22 mouse cellular contexts compared by ENCODE assay signal in genomic region chr14:78852401-78853246, GRCm38 (mm10). TPM values are rescaled to one million over a fixed set of nuclear protein-coding genes. Genes with fewer than 3 reads are reported as not detected.
DNase-seq lines count a peak whose midpoint lies in the region; ATAC-seq and TF ChIP-seq lines count a peak whose summit lies in the region.
"Had no signal": no experiment of that assay in that cellular context is flagged by ENCODE, and none has a peak within 500 bp of the region (broad histone marks: within the 10 kb centered on the region; RNA-seq: fewer than 3 reads in every experiment).

No protein-coding gene starts in this region.

- no peak overlapping the region for H3K9ac ChIP-seq in heart, adult 2 months (ENCODE audit: low read depth, low read length)
- no peak overlapping the region for H3K9ac ChIP-seq in kidney, embryonic 15.5 days
- no peak overlapping the region for H3K9ac ChIP-seq in liver, embryonic 15.5 days
- H3K9ac ChIP-seq: embryonic facial prominence, embryonic 13.5 days; heart, embryonic 13.5 days; hindbrain, embryonic 13.5 days; intestine, embryonic 15.5 days; neural tube, embryonic 13.5 days had no signal

- 57% methylated on average over 5 of the region's 5 CpGs for WGBS in heart, adult 2 months
- WGBS in kidney, embryonic 15.5 days: 90% methylated on average over 5 of the region's 5 CpGs
- 64% methylated on average over 5 of the region's 5 CpGs for WGBS in liver, embryonic 15.5 days (ENCODE audit: insufficient replicate concordance)
- 68% methylated on average over 5 of the region's 5 CpGs for WGBS in small intestine, adult 2 months

- H3K9me3 ChIP-seq in kidney, embryonic 15.5 days (replicated peaks): no peaks in the 10 kb centered on the region
- no peaks in the 10 kb centered on the region for H3K9me3 ChIP-seq in liver, embryonic 15.5 days (replicated peaks)
- H3K9me3 ChIP-seq: embryonic facial prominence, embryonic 13.5 days; heart, embryonic 13.5 days; hindbrain, embryonic 13.5 days; intestine, embryonic 15.5 days; midbrain, embryonic 10.5 days; neural tube, embryonic 13.5 days had no signal

- H3K27ac ChIP-seq in heart, adult 2 months: peak overlapping the region; percentile 30
- no peak overlapping the region for H3K27ac ChIP-seq in kidney, embryonic 15.5 days
- no peak overlapping the region; the same call in 1 of the 2 replicates for H3K27ac ChIP-seq in liver, embryonic 15.5 days (replicated peaks)
- H3K27ac ChIP-seq in small intestine, adult 2 months (ENCODE audit: insufficient read depth, low read depth, low read length): peak overlapping the region; percentile 53; the same call in 1 of the 2 replicates
- H3K27ac ChIP-seq: embryonic facial prominence, embryonic 13.5 days; heart, embryonic 13.5 days; hindbrain, embryonic 13.5 days; intestine, embryonic 15.5 days; left cerebral cortex, adult 2 months; midbrain, embryonic 10.5 days; neural tube, embryonic 13.5 days had no signal

- no peak for ATAC-seq in kidney, embryonic 15.5 days (replicated peaks; ENCODE audit: low FRiP score)
- ATAC-seq in liver, embryonic 15.5 days (ENCODE audit: insufficient read depth): peak; percentile 10; the same call in 1 of the 2 replicates
- ATAC-seq: intestine, embryonic 15.5 days had no signal

- H3K4me3 ChIP-seq in heart, adult 2 months: no peak overlapping the region
- H3K4me3 ChIP-seq in kidney, embryonic 15.5 days (replicated peaks): no peak overlapping the region
- H3K4me3 ChIP-seq in liver, embryonic 15.5 days (replicated peaks): no peak overlapping the region
- no peak overlapping the region for H3K4me3 ChIP-seq in small intestine, adult 2 months (ENCODE audit: low read depth, low read length)
- H3K4me3 ChIP-seq: embryonic facial prominence, embryonic 13.5 days; heart, embryonic 13.5 days; hindbrain, embryonic 13.5 days; intestine, embryonic 15.5 days; left cerebral cortex, adult 2 months; midbrain, embryonic 10.5 days; neural tube, embryonic 13.5 days had no signal

- TF ChIP-seq CTCF in heart, adult 2 months (IDR thresholded peaks at IDR 0.05): no peak
- no peak for TF ChIP-seq CTCF in small intestine, adult 2 months (IDR thresholded peaks at IDR 0.05; ENCODE audit: extremely low read depth, insufficient read length, insufficient replicate concordance, low read depth, low read length)

- H3K27me3 ChIP-seq in heart, adult 2 months (ENCODE audit: control insufficient read depth, insufficient read depth, low read length): no peaks in the 10 kb centered on the region
- no peaks in the 10 kb centered on the region for H3K27me3 ChIP-seq in kidney, embryonic 15.5 days
- no peaks in the 10 kb centered on the region for H3K27me3 ChIP-seq in liver, embryonic 15.5 days
- H3K27me3 ChIP-seq in small intestine, adult 2 months (ENCODE audit: control insufficient read depth, insufficient read depth, low read length): no peaks in the 10 kb centered on the region
- H3K27me3 ChIP-seq: embryonic facial prominence, embryonic 13.5 days; heart, embryonic 13.5 days; hindbrain, embryonic 13.5 days; intestine, embryonic 15.5 days; neural tube, embryonic 13.5 days had no signal

- H3K4me2 ChIP-seq in kidney, embryonic 15.5 days: no peak overlapping the region
- H3K4me2 ChIP-seq in liver, embryonic 15.5 days: no peak overlapping the region
- H3K4me2 ChIP-seq: embryonic facial prominence, embryonic 13.5 days; heart, embryonic 13.5 days; hindbrain, embryonic 13.5 days; intestine, embryonic 15.5 days; neural tube, embryonic 13.5 days had no signal

- intact Hi-C loops in heart, adult 2 months (cut with DNase I): loop anchor here (10.0 kb wide), 2 partner anchors 52 to 252 kb away; no protein-coding TSS in a partner anchor
- intact Hi-C loops in gastrocnemius, postnatal 14 days (cut with DNase I; ENCODE audit: low total_unique reads): no loop called here

- no peak for TF ChIP-seq EP300 in heart, adult 2 months (IDR thresholded peaks at IDR 0.05; ENCODE audit: insufficient read depth, low read depth, low read length)

- TF ChIP-seq POLR2A in heart, adult 2 months (IDR thresholded peaks at IDR 0.05; ENCODE audit: insufficient read depth, low read depth, low read length): no peak
- no peak for TF ChIP-seq POLR2A in small intestine, adult 2 months (IDR thresholded peaks at IDR 0.05; ENCODE audit: low read depth, low read length)

- H3K4me1 ChIP-seq in heart, adult 2 months (ENCODE audit: control insufficient read depth, insufficient read depth, low read length): peaks cover 6% of the 10 kb centered on the region
- peaks cover 27% of the 10 kb centered on the region for H3K4me1 ChIP-seq in kidney, embryonic 15.5 days
- peaks cover 29% of the 10 kb centered on the region for H3K4me1 ChIP-seq in liver, embryonic 15.5 days (replicated peaks)
- peaks cover 12% of the 10 kb centered on the region; the same call in 1 of the 2 replicates for H3K4me1 ChIP-seq in small intestine, adult 2 months (ENCODE audit: control insufficient read depth, insufficient read depth, insufficient read length, low read length)

- peaks cover 2% of the 10 kb centered on the region; the same call in 1 of the 2 replicates for H3K79me2 ChIP-seq in heart, adult 2 months (replicated peaks; ENCODE audit: control insufficient read depth, insufficient read depth, low read length)

- no peak for DNase-seq in heart, adult 2 months
- DNase-seq in heart, postnatal 4 days: no peak
- DNase-seq in kidney, adult 9 months: peak; percentile 92
- no peak for DNase-seq in liver
- no peak for DNase-seq in gastrocnemius, postnatal 14 days
- DNase-seq: adrenal gland, postnatal 36 days; B cell, adult 2 months; cerebellum, adult 9-11 months; gastrocnemius, postnatal 25 days; lung, adult 2 months; lung, postnatal 4 days; thymus, postnatal 36 days had no signal

- peaks cover 4% of the 10 kb centered on the region for H3K36me3 ChIP-seq in heart, adult 2 months (ENCODE audit: control insufficient read depth, insufficient read depth, low read length)
- no peaks in the 10 kb centered on the region for H3K36me3 ChIP-seq in kidney, embryonic 15.5 days
- no peaks in the 10 kb centered on the region for H3K36me3 ChIP-seq in liver, embryonic 15.5 days (replicated peaks)
- H3K36me3 ChIP-seq in small intestine, adult 2 months (ENCODE audit: control insufficient read depth, insufficient read depth, low read length): no peaks in the 10 kb centered on the region
- H3K36me3 ChIP-seq: embryonic facial prominence, embryonic 13.5 days; heart, embryonic 13.5 days; hindbrain, embryonic 13.5 days; intestine, embryonic 15.5 days; midbrain, embryonic 10.5 days; neural tube, embryonic 13.5 days had no signal

RNA-seq across cellular contexts. Expression of gene Vwa8, which starts 3.8 kb away (rescaled TPM):
- 100 to 1,000 TPM; 150 to 177 TPM for total RNA-seq in heart, adult 2 months (2021)
- polyA plus RNA-seq in heart, adult 2 months (2012; rRNA removed): 58.8 and 95.8 TPM in 2 replicates
- 100 to 1,000 TPM; 129 to 144 TPM for total RNA-seq in heart, postnatal 4 days (2021)
- polyA plus RNA-seq in kidney, embryonic 15.5 days (2015; fragmentation: Nextera tagmentation; extraction: Ambion mirVana): 13.3 and 14.6 TPM in 2 replicates
- polyA plus RNA-seq in liver, embryonic 15.5 days (2015; fragmentation: Nextera tagmentation; extraction: Ambion mirVana): 7.9 and 8.2 TPM in 2 replicates
- polyA plus RNA-seq in small intestine, adult 2 months (2012; rRNA removed): 8.6 and 11.2 TPM in 2 replicates
- 10 to 100 TPM; 54.5 to 69.9 TPM for total RNA-seq in gastrocnemius, postnatal 14 days (2021)

Comparison
In these comparisons a context has a peak if more than half of its experiments do, and no peak if none do; other contexts are left out.
1. H3K27ac ChIP-seq: peak in heart, adult 2 months (single experiment) and small intestine, adult 2 months (single experiment); none in kidney, embryonic 15.5 days (single experiment) and liver, embryonic 15.5 days (single experiment).